Mouse (Mus musculus): ENCODE data around the gene Pigx. TPM values are rescaled to one million over a fixed set of nuclear protein-coding genes. Genes with fewer than 3 reads are reported as not detected.

Pigx gene
- polyA plus RNA-seq (2012; rRNA removed) = 33.9 and 38.4 TPM in 2 replicates

DNA sequence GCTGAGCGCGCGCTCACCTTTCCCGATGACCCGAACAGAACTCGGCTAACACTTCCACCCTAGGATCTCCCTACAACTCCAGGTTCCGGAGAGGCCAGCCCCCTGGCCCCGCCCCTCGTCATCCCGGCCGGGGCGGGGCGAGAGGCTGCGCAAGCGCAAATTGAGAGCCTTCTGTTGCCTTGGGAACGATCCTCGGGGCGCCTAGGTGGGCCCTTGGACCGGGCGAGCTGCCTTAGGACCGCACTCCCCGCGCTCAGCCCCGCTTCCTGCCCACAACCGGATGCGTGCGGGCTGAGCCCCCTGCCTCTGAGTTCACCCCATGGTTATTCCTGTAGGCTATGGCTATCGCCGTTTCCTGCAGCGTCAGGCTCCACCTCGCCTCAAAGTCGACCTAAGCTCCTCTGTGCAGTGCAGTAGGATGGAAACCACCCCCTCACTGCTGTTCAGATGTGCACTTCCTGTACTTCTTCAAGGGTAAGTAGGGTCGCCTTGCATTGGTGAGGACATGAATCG lies at the start of gene Pigx, which contains the start of gene Cep19:
Gene Pigx (minus strand): TSS at position 103 of the 513 bp plus-strand sequence.
Gene Cep19 (plus strand): TSS at position 163 of the 513 bp plus-strand sequence.
- WGBS = under 1% methylated on average over 34 of the region's 34 CpGs
- peak; percentile 84 for DNase-seq (ENCODE audit: low read depth, low spot score)

- WGBS = 53% methylated on average over 11 of the region's 13 CpGs
- DNase-seq (ENCODE audit: low read depth, low spot score) = no peak
Observed at GRCm38 (mm10) chr16:32147589-32148207, 48.2 kb upstream of the Pigx start.

GRCm38 (mm10) chr16:32144592-32144991 lies 45.1 kb upstream of the Pigx start:
- 91% methylated on average over 17 of the region's 17 CpGs for WGBS
- no peak for DNase-seq (ENCODE audit: low read depth, low spot score)

DNA sequence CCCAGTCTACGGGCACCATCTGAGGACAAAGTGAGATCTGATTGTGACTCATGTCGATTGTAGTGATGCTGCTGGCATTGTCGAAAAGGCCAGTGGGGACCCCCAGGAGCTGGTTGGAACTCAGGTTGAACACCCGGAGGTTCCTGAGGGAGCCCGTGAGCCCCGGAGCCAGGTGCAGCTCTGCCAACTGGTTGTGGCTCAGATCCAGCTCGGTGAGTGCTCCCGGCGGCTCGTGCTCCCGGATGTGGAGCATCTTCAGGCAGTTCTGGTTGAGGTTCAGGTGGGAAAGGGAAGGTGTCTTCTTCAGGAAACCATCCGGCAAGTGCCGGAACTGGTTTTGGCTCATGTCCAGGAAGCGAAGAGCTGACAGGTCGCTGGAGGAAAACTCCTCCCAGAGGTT lies 44.2 kb upstream of the Pigx start:
- DNase-seq (ENCODE audit: low read depth, low spot score) = no peak
- 90% methylated on average over 15 of the region's 15 CpGs for WGBS

DNA sequence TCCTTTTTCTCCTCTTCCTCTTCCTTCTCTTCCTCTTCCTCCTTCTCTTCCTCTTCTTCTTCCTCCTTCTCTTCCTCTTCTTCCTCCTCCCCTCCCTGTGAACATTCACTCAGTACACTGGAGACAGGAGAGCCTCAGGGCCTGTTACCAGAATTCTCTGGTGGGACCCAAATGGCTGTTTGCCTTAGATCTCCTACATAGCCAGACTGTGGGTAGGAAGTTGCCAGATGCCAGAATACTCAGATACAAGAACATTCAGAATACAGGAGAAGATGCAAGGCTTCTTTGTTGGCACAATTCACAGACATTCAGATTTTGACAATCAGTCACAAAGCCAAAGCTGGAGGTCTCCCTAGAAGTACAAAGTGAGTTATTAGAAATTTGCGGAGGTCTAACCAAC lies 39.4 kb upstream of the Pigx start:
- no peak for DNase-seq (ENCODE audit: low read depth, low spot score)

DNA sequence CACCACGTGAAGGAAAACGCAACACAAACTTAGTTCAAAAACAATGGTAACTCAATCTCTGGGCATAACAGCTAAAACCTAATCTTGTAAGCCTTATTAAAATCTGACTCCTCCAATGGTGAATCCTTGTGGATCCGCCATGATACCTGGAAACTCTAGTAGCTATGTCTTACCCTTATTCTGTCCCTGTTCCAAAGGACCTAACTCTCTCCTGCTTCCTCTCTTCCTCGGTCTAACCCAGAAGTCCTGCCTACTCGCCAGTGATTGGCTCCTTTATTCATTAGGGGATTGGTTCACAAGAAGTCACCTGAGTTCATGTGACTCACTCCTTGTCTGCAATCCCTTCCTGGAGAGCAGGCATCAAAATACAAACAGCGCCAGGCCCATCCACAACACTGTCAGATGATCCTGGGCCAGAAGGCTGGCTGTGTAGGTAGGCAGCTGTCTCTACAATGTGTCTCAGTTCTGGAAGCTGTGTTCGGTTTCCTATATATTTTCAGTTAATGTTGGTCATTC lies 36.4 kb upstream of the Pigx start:
- no peak for DNase-seq (ENCODE audit: low read depth, low spot score)
- 85% methylated on average over 7 of the region's 7 CpGs for WGBS

More for the DNA sequence above, 39.4 kb upstream of the Pigx start:
- 100% methylated on average over 1 of the region's 1 CpGs for WGBS

DNA sequence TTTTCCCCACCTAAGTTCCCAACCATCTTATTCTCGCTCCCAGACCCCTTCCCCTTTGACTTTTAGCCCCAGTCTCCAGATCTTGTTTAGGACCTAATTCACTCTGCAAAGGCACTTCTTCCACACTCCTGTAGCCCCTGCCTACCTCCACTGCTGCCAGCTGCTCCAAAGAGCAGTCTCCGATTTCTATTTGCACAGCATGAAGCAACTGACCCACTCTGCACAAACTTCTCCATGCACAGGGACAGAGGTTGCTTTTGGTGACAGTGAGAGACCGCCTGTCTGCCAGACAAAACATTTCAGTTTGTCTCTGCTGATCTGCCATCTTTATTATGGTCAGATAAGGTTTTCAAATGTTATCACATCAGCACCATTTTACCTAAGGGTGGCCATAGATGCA lies 33.6 kb upstream of the Pigx start:
- DNase-seq (ENCODE audit: low read depth, low spot score) = no peak

DNA sequence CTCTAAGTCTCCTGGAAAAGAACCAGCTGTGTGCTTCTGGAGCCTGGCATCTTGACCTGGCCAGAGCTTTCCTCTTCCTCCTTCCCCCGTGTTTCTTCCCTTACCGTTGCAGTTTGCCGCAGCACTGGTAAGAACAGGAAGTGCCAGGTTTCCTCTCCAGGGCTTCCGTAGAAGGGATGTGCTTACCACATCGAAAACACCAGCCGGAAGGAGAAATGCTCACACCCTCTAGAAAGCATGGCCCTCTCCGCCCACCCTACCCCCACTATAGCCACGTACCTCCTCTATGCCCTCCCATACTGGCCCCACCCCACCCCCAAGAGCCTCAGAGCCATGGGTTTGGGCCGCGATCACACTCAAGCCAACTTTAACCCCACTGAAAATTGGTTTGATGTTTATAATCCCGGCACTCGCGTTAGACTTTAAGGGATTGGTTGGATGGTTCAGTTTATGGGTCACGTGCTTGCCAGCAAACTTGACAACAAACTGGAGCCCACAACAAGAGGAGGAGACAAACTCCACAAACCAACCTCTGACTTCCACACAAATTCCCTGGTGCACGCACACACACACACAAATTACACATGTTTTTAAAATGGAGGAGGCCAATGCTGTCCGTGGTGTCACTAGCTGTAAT lies 30.8 kb upstream of the Pigx start:
- no peak for DNase-seq (ENCODE audit: low read depth, low spot score)
- WGBS = 49% methylated on average over 16 of the region's 16 CpGs

More for the DNA sequence above, 33.6 kb upstream of the Pigx start:
- WGBS = 71% methylated on average over 3 of the region's 3 CpGs

DNA sequence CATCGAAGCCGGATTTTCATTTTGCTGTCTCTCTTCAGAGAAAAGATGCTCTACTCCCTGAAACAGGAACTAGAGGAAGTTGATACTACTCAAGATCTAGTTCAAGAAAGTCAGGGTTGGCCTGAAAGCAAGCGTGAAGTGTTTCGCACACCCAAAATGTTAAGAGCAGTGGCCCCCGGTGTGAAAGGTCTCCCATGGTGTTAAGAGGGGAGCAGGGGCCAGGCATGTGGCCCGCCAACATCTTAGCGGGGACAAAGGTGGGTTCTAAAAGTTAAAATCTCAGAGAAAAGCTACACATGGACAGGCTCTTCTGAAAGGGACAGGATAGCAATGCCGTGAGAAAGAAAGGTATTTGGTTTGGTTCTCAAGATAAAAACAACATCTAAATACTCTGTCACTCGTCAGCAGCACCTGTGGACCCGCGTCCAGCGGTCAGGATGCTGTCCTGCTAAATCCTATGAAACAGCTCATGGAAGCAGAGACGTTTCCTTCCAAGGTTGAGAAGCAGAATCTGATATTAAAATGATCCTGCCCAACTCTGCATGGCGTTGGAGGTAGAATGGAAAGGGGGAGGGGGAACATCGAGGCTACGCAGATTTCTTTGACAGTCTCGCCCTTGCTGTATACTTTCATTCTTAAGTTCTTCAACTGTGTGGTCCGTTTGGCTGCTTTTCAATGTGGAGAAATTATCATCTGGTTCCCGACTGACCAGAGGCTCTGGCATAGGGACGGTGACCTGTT lies 30.1 kb upstream of the Pigx start:
- 59% methylated on average over 20 of the region's 20 CpGs for WGBS
- DNase-seq (ENCODE audit: low read depth, low spot score) = no peak

DNA sequence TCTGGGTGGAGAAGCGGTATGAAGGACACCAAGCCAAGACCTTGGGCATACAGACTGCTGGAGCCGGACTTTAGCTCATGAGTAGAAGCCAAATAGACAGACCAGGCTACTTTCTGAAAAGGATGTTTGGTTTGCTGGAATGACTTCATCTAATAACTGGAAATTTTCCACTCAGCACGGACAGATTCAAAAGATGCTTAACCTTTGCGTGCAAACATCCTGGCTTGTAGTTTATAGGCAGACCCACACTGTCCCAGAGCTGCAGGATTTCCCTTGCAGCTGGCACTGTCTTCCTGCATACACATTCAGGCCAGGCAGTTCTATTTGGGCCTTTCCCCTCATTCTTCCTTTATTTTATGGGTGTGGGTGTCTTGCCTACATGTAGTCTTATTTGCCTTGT lies 27.5 kb upstream of the Pigx start:
- 68% methylated on average over 4 of the region's 4 CpGs for WGBS
- DNase-seq (ENCODE audit: low read depth, low spot score) = no peak

GRCm38 (mm10) chr16:32125364-32125763 lies 25.8 kb upstream of the Pigx start:
- WGBS = 83% methylated on average over 3 of the region's 3 CpGs
- no peak for DNase-seq (ENCODE audit: low read depth, low spot score)

DNA sequence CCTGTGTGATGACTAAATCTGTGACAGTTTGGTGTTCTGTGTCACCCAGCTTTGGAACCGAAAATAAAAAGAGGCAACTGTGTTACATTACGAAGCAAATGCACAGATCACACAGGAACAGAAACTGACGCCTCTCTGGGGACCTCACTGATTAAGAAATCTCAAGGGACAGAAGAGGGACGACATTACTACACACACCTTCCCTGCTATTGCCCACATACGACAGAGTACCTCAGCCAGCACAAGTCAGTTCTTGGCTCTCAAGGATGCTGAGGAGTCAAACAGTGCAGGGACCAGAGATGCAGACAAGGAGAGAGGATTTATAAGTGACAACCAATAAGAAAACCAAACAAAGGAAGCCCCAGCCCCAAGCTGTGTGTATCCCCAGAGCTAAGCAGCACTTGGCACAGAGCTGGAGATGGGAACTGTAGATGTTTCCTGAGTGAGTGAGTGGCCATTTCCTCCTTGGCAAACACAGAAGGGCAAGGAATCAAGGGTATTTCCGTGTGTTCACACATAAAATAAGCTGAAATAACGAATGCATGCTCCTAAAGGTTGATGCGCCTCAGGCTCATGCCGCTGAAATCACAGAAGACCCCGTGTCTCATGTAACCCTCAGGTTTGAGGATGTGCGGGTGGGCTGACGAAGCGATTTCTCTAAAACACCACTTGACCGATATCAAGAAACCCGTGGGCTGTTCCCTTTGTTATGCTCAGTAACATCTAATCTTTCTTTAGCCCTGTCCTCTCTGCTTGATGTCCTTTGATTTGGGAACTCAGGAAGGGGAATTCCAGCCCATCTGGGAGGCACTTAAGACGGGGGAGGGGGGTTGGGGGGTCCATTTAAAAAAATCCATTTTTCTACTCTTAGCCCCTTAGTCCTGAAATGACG lies 25.1 kb upstream of the Pigx start:
- DNase-seq (ENCODE audit: low read depth, low spot score) = no peak
- 64% methylated on average over 17 of the region's 17 CpGs for WGBS

GRCm38 (mm10) chr16:32124020-32124419 lies 24.5 kb upstream of the Pigx start:
- DNase-seq (ENCODE audit: low read depth, low spot score) = no peak
- WGBS = 81% methylated on average over 7 of the region's 7 CpGs

- 83% methylated on average over 3 of the region's 3 CpGs for WGBS
Observed at GRCm38 (mm10) chr16:32120454-32120853, 20.9 kb upstream of the Pigx start.

GRCm38 (mm10) chr16:32116186-32116585 lies 16.6 kb upstream of the Pigx start:
- 23% methylated on average over 5 of the region's 5 CpGs for WGBS
- DNase-seq (ENCODE audit: low read depth, low spot score) = no peak

More at GRCm38 (mm10) chr16:32120454-32120853, 20.9 kb upstream of the Pigx start:
- no peak for DNase-seq (ENCODE audit: low read depth, low spot score)

- 33% methylated on average over 6 of the region's 6 CpGs for WGBS
- no peak for DNase-seq (ENCODE audit: low read depth, low spot score)
Observed at GRCm38 (mm10) chr16:32115781-32116180, 16.2 kb upstream of the Pigx start.

GRCm38 (mm10) chr16:32114968-32115695 lies 15.6 kb upstream of the Pigx start:
- no peak for DNase-seq (ENCODE audit: low read depth, low spot score)
- WGBS = 12% methylated on average over 15 of the region's 15 CpGs

DNA sequence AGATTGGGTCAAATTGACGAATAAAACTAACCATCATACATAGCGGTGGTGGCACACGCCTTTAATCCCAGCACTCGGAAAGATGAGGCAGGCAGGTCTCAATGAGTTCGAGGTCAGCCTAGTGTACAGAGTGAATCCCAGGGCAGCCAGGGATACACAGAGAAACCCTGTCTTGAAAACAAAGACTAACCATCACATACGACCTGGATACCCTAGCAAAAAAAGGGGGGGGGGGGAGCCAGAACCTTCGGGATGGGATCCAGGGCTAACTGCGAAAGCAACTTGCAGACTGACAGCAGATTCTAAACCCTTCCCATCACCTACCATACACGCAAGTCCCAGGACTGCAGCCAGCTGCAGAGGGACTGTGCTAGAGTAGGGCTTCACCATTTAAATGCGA lies 14.9 kb upstream of the Pigx start:
- DNase-seq (ENCODE audit: low read depth, low spot score) = no peak
- 92% methylated on average over 10 of the region's 10 CpGs for WGBS

Data from large intestine, adult 2 months (tissue).